Mouse (Mus musculus) embryo, embryonic 10.5 days (tissue): Measurements from ENCODE around the gene Umad1.
A peak's percentile ranks its signal among the peaks of the same experiment; 100 is the strongest.

Source experiments
- DNase-seq: peaks from one replicate; pipeline ENCODE4 v3.0.0-alpha.2; 2015; ENCODE audit warnings: low spot score

The Umad1 gene

GRCm38 (mm10) chr6:8416802-8417569 is 157.9 kb downstream of the Umad1 start:
- peak; percentile 17 for DNase-seq

- DNase-seq, result peak; percentile 16
Measured at GRCm38 (mm10) chr6:8419485-8420186, 160.5 kb downstream of the Umad1 start.

GRCm38 (mm10) chr6:8420187-8420503 is 161.1 kb downstream of the Umad1 start:
- no peak for DNase-seq

GRCm38 (mm10) chr6:8421421-8421820 is 162.3 kb downstream of the Umad1 start:
- no peak for DNase-seq

- no peak for DNase-seq
Measured at GRCm38 (mm10) chr6:8421959-8422581, 163.0 kb downstream of the Umad1 start.

GRCm38 (mm10) chr6:8423142-8423541 is 164.1 kb downstream of the Umad1 start:
- DNase-seq, result no peak

- no peak for DNase-seq
Measured at GRCm38 (mm10) chr6:8427692-8428091, 168.6 kb downstream of the Umad1 start.

- no peak for DNase-seq
Measured at GRCm38 (mm10) chr6:8430610-8431234, 171.6 kb downstream of the Umad1 start.

- no peak for DNase-seq
Measured at GRCm38 (mm10) chr6:8433179-8433578, 174.1 kb downstream of the Umad1 start.

- DNase-seq, result no peak
Measured at GRCm38 (mm10) chr6:8437937-8438336, 178.8 kb downstream of the Umad1 start.

GRCm38 (mm10) chr6:8441814-8442213 is 182.7 kb downstream of the Umad1 start:
- DNase-seq, result no peak

GRCm38 (mm10) chr6:8446786-8447185 is 187.7 kb downstream of the Umad1 start:
- DNase-seq, result peak; percentile 68

GRCm38 (mm10) chr6:8455599-8455998 is 196.5 kb downstream of the Umad1 start:
- no peak for DNase-seq

GRCm38 (mm10) chr6:8458596-8458995 is 199.5 kb downstream of the Umad1 start:
- no peak for DNase-seq

GRCm38 (mm10) chr6:8462447-8462846 is 203.4 kb downstream of the Umad1 start:
- DNase-seq, result no peak

- DNase-seq, result no peak
Measured at GRCm38 (mm10) chr6:8465388-8465787, 206.3 kb downstream of the Umad1 start.

- no peak for DNase-seq
Measured at GRCm38 (mm10) chr6:8465985-8466384, 206.9 kb downstream of the Umad1 start.

GRCm38 (mm10) chr6:8467667-8468337 is 208.7 kb downstream of the Umad1 start:
- no peak for DNase-seq

GRCm38 (mm10) chr6:8469918-8470317 is 210.8 kb downstream of the Umad1 start:
- DNase-seq, result no peak

- DNase-seq, result no peak
Measured at GRCm38 (mm10) chr6:8472125-8472524, 213.0 kb downstream of the Umad1 start.

GRCm38 (mm10) chr6:8472915-8473314 is 213.8 kb downstream of the Umad1 start:
- DNase-seq, result no peak

- DNase-seq, result no peak
Measured at GRCm38 (mm10) chr6:8473498-8473897, 214.4 kb downstream of the Umad1 start.
